Mouse (Mus musculus) E14TG2a.4 (cell line): ENCODE results near the gene 1700022I11Rik.
"Not testable (repeated sequence)": the region's sequence is repeated elsewhere in the genome, so short reads cannot be mapped to it uniquely, and the experiment has no call there.

Experiments used
- H3K27me3 ChIP-seq: 2 replicates; pipeline ENCODE4 v1.6.1; 2014; ENCODE audit warnings: low read length, control low read depth; ENCODE audit not compliant: insufficient read depth
- H3K36me3 ChIP-seq: 2 replicates; pipeline ENCODE4 v1.6.1; 2014; ENCODE audit warnings: low read length, control low read depth; ENCODE audit not compliant: insufficient read depth
- H3K4me1 ChIP-seq: replicated peaks from 2 replicates; pipeline ENCODE4 v1.6.1; 2014; ENCODE audit warnings: low read depth, low read length, control low read depth
- H3K4me3 ChIP-seq: replicated peaks from 2 replicates; pipeline ENCODE4 v1.5.1; 2014; ENCODE audit warnings: mild to moderate bottlenecking, low read length
- H3K9me3 ChIP-seq: 2 replicates; pipeline ENCODE4 v1.6.1; 2014; ENCODE audit warnings: low read length, control low read depth
- CTCF ChIP-seq: conservative IDR thresholded peaks from 2 replicates; pipeline ENCODE4 v1.5.1; 2014; ENCODE audit warnings: low read length
- NANOG ChIP-seq: IDR thresholded peaks from 2 replicates; pipeline ENCODE4 v1.6.1; 2014; ENCODE audit warnings: borderline replicate concordance, low read length, mixed read lengths
- POU5F1 ChIP-seq: IDR thresholded peaks from 2 replicates; pipeline ENCODE4 v1.6.1; 2014; ENCODE audit warnings: low read length, borderline replicate concordance

1700022I11Rik gene

GRCm38 (mm10) chr4:42965039-42965719 lies 4.2 kb upstream of the 1700022I11Rik start:
- no peak overlapping the region for H3K4me3 ChIP-seq
- peaks cover 7% of the 10 kb centered on the region; the same call in 1 of the 2 replicates for H3K27me3 ChIP-seq
- TF ChIP-seq POU5F1 (no peak), CTCF (peak; percentile 90), NANOG (no peak)
- H3K4me1 ChIP-seq, result peaks cover 9% of the 10 kb centered on the region
- H3K36me3 ChIP-seq, result no peaks in the 10 kb centered on the region
- H3K9me3 ChIP-seq, result no peaks in the 10 kb centered on the region

- Histone ChIP-seq H3K9me3 (no peaks in the 10 kb centered on the region), H3K27me3 (peaks cover 14% of the 10 kb centered on the region), H3K4me1 (no peaks in the 10 kb centered on the region), H3K36me3 (peaks cover 6% of the 10 kb centered on the region; the same call in 1 of the 2 replicates), H3K4me3 (no peak overlapping the region)
- TF ChIP-seq NANOG, result no peak
- no peak for TF ChIP-seq POU5F1
- no peak for TF ChIP-seq CTCF
Observed at GRCm38 (mm10) chr4:42972952-42973351, 3.5 kb downstream of the 1700022I11Rik start.

- no peaks in the 10 kb centered on the region for H3K4me1 ChIP-seq
- no peaks in the 10 kb centered on the region for H3K9me3 ChIP-seq
- H3K4me3 ChIP-seq, result no peak overlapping the region
- no peak for TF ChIP-seq POU5F1
- TF ChIP-seq NANOG, result no peak
- TF ChIP-seq CTCF, result no peak
- peaks cover 14% of the 10 kb centered on the region for H3K27me3 ChIP-seq
- peaks cover 15% of the 10 kb centered on the region for H3K36me3 ChIP-seq
Observed at GRCm38 (mm10) chr4:42973868-42974267, 4.5 kb downstream of the 1700022I11Rik start.

GRCm38 (mm10) chr4:42978062-42978461 lies 8.7 kb downstream of the 1700022I11Rik start:
- H3K9me3 ChIP-seq, result no peaks in the 10 kb centered on the region
- H3K4me1 ChIP-seq, result peaks cover 2% of the 10 kb centered on the region
- H3K36me3 ChIP-seq, result peaks cover 50% of the 10 kb centered on the region
- TF ChIP-seq CTCF (peak; percentile 36), POU5F1 (no peak)
- H3K27me3 ChIP-seq, result no peaks in the 10 kb centered on the region
- H3K4me3 ChIP-seq, result no peak overlapping the region

GRCm38 (mm10) chr4:42980467-42980866 lies 11.1 kb downstream of the 1700022I11Rik start:
- H3K4me3 ChIP-seq, H3K27me3 ChIP-seq, H3K9me3 ChIP-seq, H3K4me1 ChIP-seq: not testable (repeated sequence)
- H3K36me3 ChIP-seq, result peaks cover 74% of the 10 kb centered on the region

GRCm38 (mm10) chr4:42988296-42988695 lies 18.9 kb downstream of the 1700022I11Rik start:
- peak; percentile 12; the same call in 1 of the 2 replicates for TF ChIP-seq CTCF
- TF ChIP-seq POU5F1, result no peak
- Histone ChIP-seq H3K4me1 (peaks cover 28% of the 10 kb centered on the region), H3K4me3 (no peak overlapping the region), H3K27me3 (no peaks in the 10 kb centered on the region), H3K9me3 (no peaks in the 10 kb centered on the region), H3K36me3 (peaks cover 100% of the 10 kb centered on the region)

GRCm38 (mm10) chr4:42998022-42998421 lies 28.6 kb downstream of the 1700022I11Rik start:
- Histone ChIP-seq H3K27me3 (no peaks in the 10 kb centered on the region), H3K36me3 (peaks cover 66% of the 10 kb centered on the region), H3K4me3 (peak overlapping the region; percentile 97), H3K4me1 (peaks cover 37% of the 10 kb centered on the region), H3K9me3 (no peaks in the 10 kb centered on the region)
- TF ChIP-seq POU5F1, result no peak
- TF ChIP-seq NANOG, result no peak
- no peak for TF ChIP-seq CTCF

- H3K9me3 ChIP-seq, result no peaks in the 10 kb centered on the region
- H3K4me3 ChIP-seq, result peak overlapping the region; percentile 97
- no peaks in the 10 kb centered on the region for H3K27me3 ChIP-seq
- peaks cover 51% of the 10 kb centered on the region for H3K4me1 ChIP-seq
- TF ChIP-seq NANOG (no peak), CTCF (no peak), POU5F1 (no peak)
- H3K36me3 ChIP-seq, result peaks cover 64% of the 10 kb centered on the region
Observed at GRCm38 (mm10) chr4:42999451-43000140, 30.2 kb downstream of the 1700022I11Rik start.

GRCm38 (mm10) chr4:43000141-43000986 lies 31.0 kb downstream of the 1700022I11Rik start, which contains the start of gene Vcp:
Gene Vcp (minus strand): TSS chr4:43000507.
- Histone ChIP-seq H3K36me3 (peaks cover 64% of the 10 kb centered on the region), H3K4me1 (peaks cover 53% of the 10 kb centered on the region), H3K4me3 (peak within 1 kb of the TSS; percentile 97)
- H3K27me3 ChIP-seq, H3K9me3 ChIP-seq: not testable (repeated sequence)
